Mouse (Mus musculus): ENCODE data around the gene 2200002D01Rik.
"Not testable (repeated sequence)": the region's sequence is repeated elsewhere in the genome, so short reads cannot be mapped to it uniquely, and the experiment has no call there.

The 2200002D01Rik gene

GRCm38 (mm10) chr7:29234661-29235060 lies 13.6 kb downstream of the 2200002D01Rik start:
- DNase-seq: no peak

DNA sequence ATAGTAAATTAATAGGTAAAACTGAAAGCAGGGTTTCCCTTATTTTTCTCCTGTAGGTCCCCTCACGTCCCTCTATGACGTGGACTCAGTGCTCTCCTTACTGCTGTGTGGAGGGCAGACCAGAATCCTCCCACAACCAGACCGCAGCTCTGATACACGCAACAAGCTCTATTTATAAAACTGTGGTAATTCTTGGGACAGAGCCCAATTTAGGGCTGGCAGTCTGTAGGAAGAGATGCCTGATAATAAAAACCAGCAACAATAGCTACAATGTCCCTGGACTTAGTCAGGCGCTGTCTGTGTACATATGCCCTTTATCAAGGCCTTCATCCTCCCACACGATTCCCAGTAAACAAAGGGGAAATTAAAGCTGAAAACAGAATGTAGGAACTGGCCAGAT lies 14.5 kb downstream of the 2200002D01Rik start:
- no peak for DNase-seq

DNA sequence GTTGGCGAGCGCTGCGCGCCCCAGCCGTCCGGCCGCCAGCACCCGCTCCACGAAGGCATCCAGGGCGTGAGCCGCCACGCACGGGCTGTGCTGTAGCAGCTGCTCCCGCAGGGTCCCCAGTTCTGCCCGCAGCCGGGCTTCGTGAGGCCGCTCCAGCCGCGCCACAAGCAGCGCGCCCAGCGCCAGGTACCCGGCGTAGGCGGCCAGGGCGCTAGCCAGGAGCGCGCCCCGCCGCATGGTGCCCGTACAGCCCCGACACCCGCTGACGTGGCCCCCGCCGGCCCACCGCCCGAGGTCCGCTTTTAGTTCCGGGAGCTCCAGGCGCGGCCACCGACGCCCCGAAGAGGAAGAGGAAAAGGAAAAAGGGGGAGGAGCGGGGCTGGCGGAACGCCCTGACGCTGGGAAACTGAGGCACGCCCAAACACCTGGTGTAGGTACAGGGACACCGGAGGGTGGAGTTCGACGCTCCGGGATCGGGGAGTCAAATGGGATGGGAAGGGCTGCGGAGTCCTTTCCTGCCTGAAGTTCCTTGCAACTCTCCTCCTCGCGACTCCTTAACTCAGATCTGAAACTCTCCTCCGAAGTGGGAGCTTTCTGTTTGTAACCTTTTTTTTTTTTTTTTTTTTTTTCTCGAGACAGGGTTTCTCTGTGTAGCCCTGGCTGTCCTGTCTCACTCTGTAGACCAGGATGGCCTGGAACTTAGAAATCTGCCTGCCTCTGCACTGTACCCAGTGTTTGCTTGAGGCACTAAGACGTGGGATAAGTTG lies 15.8 kb downstream of the 2200002D01Rik start, which contains the start of gene Kcnk6:
Gene Kcnk6, minus strand, starts transcription at position 269 of the 767 bp plus-strand sequence.
- DNase-seq: no peak

- no peak for DNase-seq
Measured at GRCm38 (mm10) chr7:29231517-29231916, 16.7 kb downstream of the 2200002D01Rik start.

GRCm38 (mm10) chr7:29230560-29230959 lies 17.7 kb downstream of the 2200002D01Rik start:
- no peak for DNase-seq

- no peak for DNase-seq
Measured at GRCm38 (mm10) chr7:29228202-29228601, 20.1 kb downstream of the 2200002D01Rik start.

DNA sequence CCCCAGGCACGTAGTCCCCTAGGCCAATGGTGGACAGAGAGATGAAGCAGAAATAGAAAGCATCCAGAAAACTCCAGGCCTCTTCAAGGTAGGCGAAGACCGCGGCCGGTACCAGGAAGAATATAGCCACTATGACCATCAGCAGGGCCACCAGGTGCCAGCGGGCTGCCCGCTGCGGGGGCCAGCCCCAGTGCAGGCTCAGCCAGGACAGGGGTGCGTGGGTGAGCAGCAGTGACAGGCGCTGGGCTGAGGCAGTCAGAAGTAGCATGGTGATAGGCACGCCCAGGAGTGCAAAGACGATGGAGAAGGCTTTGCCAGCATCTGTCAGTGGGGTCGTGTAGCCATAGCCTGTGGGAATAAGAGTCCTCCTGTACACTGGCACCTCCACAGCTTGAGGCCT lies 22.7 kb downstream of the 2200002D01Rik start:
- DNase-seq: no peak

- no peak for DNase-seq
Measured at GRCm38 (mm10) chr7:29224756-29225394, 23.4 kb downstream of the 2200002D01Rik start.

DNA sequence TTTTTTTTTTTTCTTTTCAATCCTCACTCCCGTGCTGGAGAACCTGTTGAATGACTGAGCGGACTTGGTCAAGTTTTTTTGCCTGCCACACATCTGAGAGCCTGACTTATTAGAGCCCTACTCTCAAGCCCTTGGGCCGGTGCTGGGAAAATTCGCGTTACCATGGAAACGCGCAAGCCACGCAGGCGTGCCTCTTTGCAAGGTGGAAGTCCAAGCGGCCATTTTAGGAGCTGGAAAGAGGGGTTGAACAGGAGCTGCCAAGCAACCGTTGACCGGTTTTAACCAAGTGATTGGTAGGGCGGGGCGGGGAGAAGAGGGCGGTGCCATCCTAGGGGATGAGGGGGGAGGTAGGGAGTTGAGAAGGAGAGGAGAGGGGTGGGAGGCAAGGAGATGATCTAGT lies 33.4 kb downstream of the 2200002D01Rik start:
- DNase-seq: no peak

GRCm38 (mm10) chr7:29214236-29214635 lies 34.0 kb downstream of the 2200002D01Rik start:
- DNase-seq: no peak

DNA sequence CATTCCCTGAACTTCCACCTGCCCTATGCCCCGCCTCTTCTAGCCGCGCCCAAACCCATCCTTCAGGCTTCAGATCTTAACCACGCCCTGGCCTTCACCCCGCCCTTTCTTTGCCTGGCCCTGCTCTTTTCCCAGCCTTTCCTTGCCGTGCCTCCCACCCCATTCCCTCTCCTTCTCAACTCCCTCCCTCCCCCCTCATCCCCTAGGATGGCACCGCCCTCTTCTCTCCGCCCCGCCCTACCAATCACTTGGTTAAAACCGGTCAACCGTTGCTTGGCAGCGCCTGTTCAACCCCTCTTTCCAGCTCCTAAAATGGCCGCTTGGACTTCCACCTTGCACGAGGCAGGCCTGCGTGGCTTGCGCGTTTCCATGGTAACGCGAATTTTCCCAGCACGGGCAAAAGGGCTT lies 34.6 kb downstream of the 2200002D01Rik start, which contains the start of gene Catsperg1:
Gene Catsperg1, minus strand, starts transcription at position 361 of the 408 bp plus-strand sequence.
- DNase-seq: no peak

DNA sequence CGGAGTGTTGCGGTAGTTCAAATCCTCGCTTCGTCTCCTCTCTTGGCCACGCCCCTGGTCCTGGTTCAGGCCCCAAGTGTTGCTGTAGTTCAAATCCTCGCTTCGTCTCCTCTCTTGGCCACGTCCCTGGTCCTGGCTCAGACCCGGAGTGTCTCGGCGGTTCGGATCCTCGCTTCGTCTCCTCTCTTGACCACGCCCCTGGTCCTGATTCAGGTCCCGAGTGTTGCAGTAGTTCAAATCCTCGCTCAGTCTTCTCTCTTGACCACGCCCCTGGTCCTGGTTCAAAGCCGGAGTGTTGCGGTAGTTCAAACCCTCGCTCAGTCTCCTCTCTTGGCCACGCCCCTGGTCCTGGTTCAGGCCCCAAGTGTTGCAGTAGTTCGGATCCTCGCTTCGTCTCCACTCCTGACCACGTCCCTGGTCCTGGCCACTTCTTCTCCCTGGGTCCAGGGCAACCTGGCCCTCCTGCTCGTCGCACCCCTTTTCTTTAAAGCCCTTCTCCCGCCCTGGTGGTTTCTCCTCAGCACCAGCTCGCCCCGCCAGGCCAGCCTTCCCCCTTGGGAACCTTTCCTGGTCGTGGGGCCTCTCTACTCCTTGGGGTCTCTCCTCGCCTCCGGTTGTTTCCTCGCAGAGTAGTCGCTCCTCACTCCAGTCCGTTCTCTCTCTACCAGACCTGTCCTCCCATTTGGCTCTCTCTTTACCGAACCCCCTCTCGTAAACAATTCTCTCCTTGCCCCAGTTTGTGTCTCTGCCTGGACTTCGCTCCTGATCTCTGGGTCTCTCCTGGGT lies 35.3 kb downstream of the 2200002D01Rik start:
- DNase-seq: not testable (repeated sequence)

GRCm38 (mm10) chr7:29212199-29212765 lies 36.0 kb downstream of the 2200002D01Rik start:
- no peak for DNase-seq

GRCm38 (mm10) chr7:29211415-29212198 lies 36.7 kb downstream of the 2200002D01Rik start:
- peak; percentile 36 for DNase-seq

- DNase-seq: not testable (repeated sequence)
Measured at GRCm38 (mm10) chr7:29211013-29211412, 37.3 kb downstream of the 2200002D01Rik start.

- DNase-seq: no peak
Measured at GRCm38 (mm10) chr7:29202577-29202976, 45.7 kb downstream of the 2200002D01Rik start.

Measured in cerebellum, adult 11 months (tissue).